Mouse (Mus musculus) E14TG2a.4 (cell line): ENCODE results near the gene Trim65.
A peak's percentile ranks its signal among the peaks of the same experiment; 100 is the strongest.

Experiments
- H3K27me3 ChIP-seq: 2 replicates; pipeline ENCODE4 v1.6.1; 2014; ENCODE audit warnings: low read length, control low read depth; ENCODE audit not compliant: insufficient read depth
- H3K36me3 ChIP-seq: 2 replicates; pipeline ENCODE4 v1.6.1; 2014; ENCODE audit warnings: low read length, control low read depth; ENCODE audit not compliant: insufficient read depth
- H3K4me1 ChIP-seq: replicated peaks from 2 replicates; pipeline ENCODE4 v1.6.1; 2014; ENCODE audit warnings: low read depth, low read length, control low read depth
- H3K4me3 ChIP-seq: replicated peaks from 2 replicates; pipeline ENCODE4 v1.5.1; 2014; ENCODE audit warnings: mild to moderate bottlenecking, low read length
- H3K9me3 ChIP-seq: 2 replicates; pipeline ENCODE4 v1.6.1; 2014; ENCODE audit warnings: low read length, control low read depth
- CTCF ChIP-seq: conservative IDR thresholded peaks from 2 replicates; pipeline ENCODE4 v1.5.1; 2014; ENCODE audit warnings: low read length
- NANOG ChIP-seq: IDR thresholded peaks from 2 replicates; pipeline ENCODE4 v1.6.1; 2014; ENCODE audit warnings: borderline replicate concordance, low read length, mixed read lengths
- POU5F1 ChIP-seq: IDR thresholded peaks from 2 replicates; pipeline ENCODE4 v1.6.1; 2014; ENCODE audit warnings: low read length, borderline replicate concordance

Trim65 gene

DNA sequence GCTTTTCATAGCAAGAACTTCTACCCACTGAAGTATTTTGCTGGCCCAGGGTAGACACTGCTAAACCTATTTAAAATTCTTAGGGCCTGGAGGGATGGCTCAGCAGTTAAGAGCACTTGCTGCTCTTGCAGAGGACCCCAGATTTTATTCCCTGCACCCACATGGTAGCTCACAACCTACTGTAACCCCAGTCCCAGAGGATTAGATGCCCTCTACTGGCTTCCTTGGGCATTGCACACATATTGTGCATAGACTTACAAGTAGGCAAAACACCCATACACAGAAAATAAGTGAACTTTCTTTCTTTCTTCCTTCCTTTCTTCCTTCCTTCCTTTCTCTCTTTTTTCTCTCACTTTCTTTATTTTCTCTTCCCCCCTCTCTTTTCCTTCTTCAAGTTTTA lies 13.1 kb downstream of the Trim65 start:
- Histone ChIP-seq H3K36me3 (no peaks in the 10 kb centered on the region), H3K9me3 (no peaks in the 10 kb centered on the region), H3K4me3 (no peak overlapping the region), H3K4me1 (peaks cover 26% of the 10 kb centered on the region), H3K27me3 (peaks cover 4% of the 10 kb centered on the region; the same call in 1 of the 2 replicates)
- TF ChIP-seq POU5F1 (no peak), CTCF (peak; percentile 82), NANOG (no peak)

DNA sequence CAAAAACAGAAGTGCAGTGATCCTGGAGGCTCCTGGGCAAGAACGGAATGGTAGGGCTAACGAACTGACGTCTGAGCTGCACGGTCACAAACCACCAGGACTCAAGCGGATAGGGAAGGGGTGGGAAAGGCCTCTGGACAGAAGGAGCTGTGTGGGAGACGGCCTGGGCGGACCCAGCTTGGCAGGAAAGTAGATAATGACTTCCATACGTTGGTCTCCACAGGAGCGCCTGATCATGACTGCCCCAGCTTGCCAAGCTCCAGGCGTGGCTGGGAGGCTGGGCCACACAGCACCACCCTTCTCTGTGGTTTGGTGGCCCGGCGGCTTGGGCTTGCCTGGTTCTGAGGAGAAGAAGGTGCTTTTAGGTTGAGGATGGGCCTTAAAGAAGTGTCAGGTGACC lies 13.7 kb downstream of the Trim65 start:
- H3K4me3 ChIP-seq, result no peak overlapping the region
- TF ChIP-seq CTCF, result no peak
- TF ChIP-seq POU5F1, result no peak
- no peak for TF ChIP-seq NANOG
- H3K4me1 ChIP-seq, result peaks cover 26% of the 10 kb centered on the region
- no peaks in the 10 kb centered on the region for H3K9me3 ChIP-seq
- H3K36me3 ChIP-seq, result no peaks in the 10 kb centered on the region
- H3K27me3 ChIP-seq, result peaks cover 4% of the 10 kb centered on the region; the same call in 1 of the 2 replicates

DNA sequence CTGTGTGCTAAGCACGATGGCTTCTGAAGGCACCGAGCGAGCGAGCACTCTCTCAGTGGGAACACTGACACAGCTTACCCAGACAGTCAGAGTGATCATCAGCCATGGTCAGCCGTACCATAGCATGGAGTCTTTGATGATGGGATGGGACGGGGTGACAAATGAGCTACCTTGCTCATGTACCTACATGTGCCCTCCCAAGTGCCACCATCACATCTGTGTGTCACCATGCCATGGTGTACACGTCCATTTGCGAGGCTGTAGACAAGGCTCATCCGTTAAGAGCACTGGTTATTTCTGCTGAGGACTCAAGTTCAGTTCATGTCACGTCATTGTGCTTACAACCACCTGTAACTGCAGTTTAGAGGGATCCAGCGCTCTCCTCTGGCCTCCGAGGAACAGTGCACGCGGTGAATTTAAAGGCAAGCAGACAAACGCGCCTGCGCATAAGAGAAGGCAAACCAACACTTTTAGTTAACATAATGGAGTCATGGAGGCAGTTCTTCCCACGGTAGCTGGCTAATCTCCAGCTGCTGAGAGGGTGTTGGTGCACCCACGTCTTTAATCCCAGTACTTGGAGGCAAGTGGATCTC lies 19.2 kb downstream of the Trim65 start:
- H3K27me3 ChIP-seq, result peaks cover 60% of the 10 kb centered on the region
- peaks cover 44% of the 10 kb centered on the region for H3K4me1 ChIP-seq
- TF ChIP-seq POU5F1, result no peak
- H3K36me3 ChIP-seq, result no peaks in the 10 kb centered on the region
- H3K9me3 ChIP-seq, result no peaks in the 10 kb centered on the region
- no peak overlapping the region for H3K4me3 ChIP-seq

DNA sequence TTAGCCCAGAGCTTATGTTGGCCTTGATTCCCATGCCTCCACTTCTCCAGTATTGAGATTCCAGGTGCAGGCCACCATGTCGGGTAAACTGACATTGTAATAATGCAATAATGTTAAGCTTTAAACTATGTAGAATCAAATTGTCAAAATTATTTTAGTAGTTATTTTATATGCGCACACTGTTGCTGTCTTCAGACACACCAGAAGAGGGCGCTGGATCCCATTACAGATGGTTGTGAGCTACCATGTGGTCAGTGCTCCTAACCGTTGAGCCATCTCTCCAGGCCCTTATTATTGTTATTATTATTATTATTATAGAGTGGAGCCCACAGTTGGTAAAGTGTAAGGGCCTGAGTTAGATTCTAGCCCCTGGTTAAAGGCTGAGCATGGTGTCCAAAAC lies 19.9 kb downstream of the Trim65 start:
- Histone ChIP-seq H3K4me3 (no peak overlapping the region; the same call in 1 of the 2 replicates), H3K4me1 (peaks cover 48% of the 10 kb centered on the region), H3K9me3 (no peaks in the 10 kb centered on the region), H3K27me3 (peaks cover 65% of the 10 kb centered on the region), H3K36me3 (no peaks in the 10 kb centered on the region)
- no peak for TF ChIP-seq POU5F1
- peak; percentile 39 for TF ChIP-seq CTCF

DNA sequence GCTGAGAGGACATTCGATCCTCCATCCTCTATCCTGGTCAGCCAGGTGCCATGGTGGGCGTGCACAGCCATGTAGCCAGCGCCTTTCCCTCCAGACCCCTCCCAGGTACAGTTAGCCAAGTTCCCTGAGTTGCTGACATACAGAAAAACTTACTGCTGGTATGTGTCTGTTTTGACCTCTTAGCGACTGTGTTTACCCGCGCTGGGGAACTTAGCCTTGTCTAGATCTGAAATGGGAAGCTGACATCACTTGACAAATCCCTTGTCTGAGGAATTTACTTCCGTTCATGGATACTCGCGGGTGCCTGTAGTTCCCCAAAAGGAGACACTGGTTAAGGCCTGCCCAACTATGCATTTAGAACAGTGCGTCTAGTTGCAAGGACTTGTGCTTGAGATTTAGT lies 20.4 kb downstream of the Trim65 start:
- Histone ChIP-seq H3K4me3 (peak overlapping the region; percentile 79), H3K27me3 (peaks cover 70% of the 10 kb centered on the region), H3K36me3 (no peaks in the 10 kb centered on the region), H3K9me3 (no peaks in the 10 kb centered on the region), H3K4me1 (peaks cover 54% of the 10 kb centered on the region)
- TF ChIP-seq POU5F1 (no peak), NANOG (no peak), CTCF (no peak)

DNA sequence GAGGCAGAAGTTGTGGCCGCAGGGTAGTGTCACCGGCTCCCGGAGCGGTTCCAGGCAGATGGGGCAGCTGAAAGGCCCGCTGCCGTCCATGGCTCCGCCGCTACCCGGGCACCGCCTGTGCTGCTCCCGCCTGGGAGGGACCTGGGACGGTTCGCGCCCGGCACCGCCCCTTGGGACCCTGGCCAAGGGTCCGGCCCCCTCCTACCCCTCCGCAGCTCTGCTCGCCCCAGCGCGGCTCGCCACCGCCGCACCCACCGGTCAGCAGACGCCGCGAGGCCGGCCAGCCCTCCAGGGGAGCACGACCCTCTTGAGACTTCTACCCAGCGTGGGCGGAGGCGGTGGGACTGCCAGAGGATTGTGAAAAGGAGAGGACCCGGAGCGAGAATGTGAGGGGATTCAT lies 20.8 kb downstream of the Trim65 start:
- TF ChIP-seq CTCF, result no peak
- no peak for TF ChIP-seq NANOG
- no peak for TF ChIP-seq POU5F1
- H3K4me3 ChIP-seq, result peak overlapping the region; percentile 79

DNA sequence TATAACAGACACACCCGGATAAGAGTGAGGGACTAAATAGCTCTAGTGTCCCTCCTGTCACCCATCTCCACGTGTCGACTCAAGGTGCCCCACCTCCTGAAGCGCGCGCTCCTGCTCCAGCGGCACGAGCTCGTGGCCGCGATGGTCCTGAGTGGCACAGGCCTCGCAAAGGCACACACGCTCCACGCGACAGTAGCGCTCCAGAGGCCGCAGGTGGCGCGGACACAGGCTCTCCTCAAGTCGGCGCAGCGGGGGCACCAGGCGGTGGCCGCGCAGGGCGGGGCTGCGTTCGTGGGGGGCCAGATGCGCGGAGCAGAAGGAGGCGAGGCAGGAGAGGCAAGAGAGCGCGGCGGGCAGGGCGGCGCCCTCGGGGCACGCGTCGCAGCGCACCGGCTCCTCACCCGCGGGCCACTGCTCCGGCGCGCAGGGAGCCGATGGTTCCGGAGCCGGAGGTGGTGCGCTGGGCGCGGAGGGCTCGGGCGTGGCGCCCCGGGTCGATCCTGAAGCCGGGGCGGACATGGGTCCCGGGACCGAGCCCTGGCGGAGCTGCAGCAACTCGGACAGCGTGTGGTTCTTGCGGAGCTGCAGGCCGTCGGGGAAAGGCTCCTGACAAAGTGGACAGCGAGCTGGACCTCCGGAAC lies 21.4 kb downstream of the Trim65 start:
- no peaks in the 10 kb centered on the region for H3K36me3 ChIP-seq
- TF ChIP-seq POU5F1 (no peak), CTCF (no peak), NANOG (no peak)
- no peaks in the 10 kb centered on the region for H3K9me3 ChIP-seq
- H3K27me3 ChIP-seq, result peaks cover 73% of the 10 kb centered on the region
- peaks cover 61% of the 10 kb centered on the region for H3K4me1 ChIP-seq
- H3K4me3 ChIP-seq, result peak overlapping the region; percentile 79

More for the DNA sequence above, 20.8 kb downstream of the Trim65 start:
- peaks cover 57% of the 10 kb centered on the region for H3K4me1 ChIP-seq
- H3K9me3 ChIP-seq, result no peaks in the 10 kb centered on the region
- H3K36me3 ChIP-seq, result no peaks in the 10 kb centered on the region
- H3K27me3 ChIP-seq, result peaks cover 73% of the 10 kb centered on the region

DNA sequence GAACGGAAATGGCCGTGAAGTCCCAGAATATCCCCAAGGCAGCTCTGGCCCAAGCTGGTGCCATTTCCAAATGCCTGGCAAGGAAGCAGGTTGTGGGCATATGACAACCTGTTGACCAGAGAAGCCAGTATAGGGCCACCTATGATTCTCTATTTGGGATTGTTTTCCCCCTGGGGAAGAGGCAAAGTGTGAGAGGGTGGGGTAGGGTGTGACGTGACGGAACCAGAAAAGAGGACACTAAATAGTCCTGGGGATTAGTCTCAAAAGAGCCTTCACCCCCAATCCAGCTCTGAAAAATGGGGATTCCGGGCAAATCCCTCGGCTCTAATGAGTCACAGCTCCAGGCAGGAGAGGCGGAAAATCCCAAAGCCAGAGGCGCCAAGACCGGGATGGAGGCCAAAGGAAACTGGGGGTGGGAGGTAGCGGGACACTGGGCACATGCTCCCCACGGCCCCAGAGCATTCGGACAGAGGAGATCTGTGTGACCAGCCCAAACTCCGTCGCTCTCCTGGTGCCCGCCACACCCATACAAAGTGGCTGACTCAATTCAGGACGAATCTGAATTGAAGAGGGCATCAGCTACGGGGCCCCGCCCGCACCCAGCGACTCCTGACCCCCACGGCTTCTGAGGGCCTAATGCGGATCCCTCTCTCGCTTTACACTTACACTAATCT lies 22.3 kb downstream of the Trim65 start:
- TF ChIP-seq CTCF (no peak), NANOG (no peak), POU5F1 (no peak)
- peaks cover 68% of the 10 kb centered on the region for H3K4me1 ChIP-seq
- H3K9me3 ChIP-seq, result no peaks in the 10 kb centered on the region
- H3K4me3 ChIP-seq, result peak overlapping the region; percentile 79
- no peaks in the 10 kb centered on the region for H3K36me3 ChIP-seq
- peaks cover 69% of the 10 kb centered on the region for H3K27me3 ChIP-seq
